Mouse (Mus musculus) left cerebral cortex, adult 2 months (tissue): ENCODE data around the gene Dis3l2. TPM values are rescaled to one million over a fixed set of nuclear protein-coding genes. Genes with fewer than 3 reads are reported as not detected.

Experiments used
- DNase-seq, 2 experiments: peaks; one replicate each; pipeline ENCODE4 v3.0.0; 2021 to 2022; ENCODE audit warnings: low spot score in 2 of 2, mixed read lengths in 1 of 2; ENCODE audit errors: extremely low spot score in 1 of 2
- H3K27ac ChIP-seq: fragments of 200-600 bp; 2 replicates; pipeline ENCODE4 v1.8.1; 2022
- H3K4me3 ChIP-seq: fragments of 200-600 bp; 2 replicates; pipeline ENCODE4 v1.8.1; 2022
- CTCF ChIP-seq: fragments of 200-600 bp; IDR thresholded peaks from 2 replicates; pipeline ENCODE4 v1.8.1; 2022; ENCODE audit warnings: antibody characterized with exemption, mild to moderate bottlenecking, moderate library complexity
- intact Hi-C: fragments of 180-260 bp; cut with DNase I; formaldehyde crosslinking; loops from one replicate; pipeline ENCODE4 v1.15.1; 2025
- total RNA-seq, 2 experiments: library from RNA; stranded (reverse); gene quantifications; 2 replicates each; pipeline ENCODE4 v1.2.3; 2021

Dis3l2 gene
- total RNA-seq, 2 experiments from 2014 or later: 25.5 to 29.0 TPM

DNA sequence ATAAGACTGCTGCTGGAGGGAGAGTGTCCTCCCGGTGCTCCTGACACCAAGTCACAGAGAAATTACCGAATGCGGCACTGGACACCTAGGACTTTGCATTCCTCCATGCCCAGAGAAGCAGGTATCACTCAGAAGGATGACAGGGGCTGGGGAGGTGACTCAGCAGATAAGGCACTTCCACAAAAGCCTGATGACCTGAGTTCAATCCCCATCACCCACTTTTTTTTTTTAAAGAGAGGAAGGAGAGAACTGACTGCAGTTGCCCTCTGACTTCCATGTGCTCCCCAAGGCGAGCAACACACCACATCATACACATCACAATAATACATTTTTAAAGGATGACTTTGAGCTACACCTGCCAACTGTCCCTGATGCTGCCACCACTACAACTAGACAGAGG lies 353.5 kb downstream of the Dis3l2 start:
- intact Hi-C loops: no loop called here
- no peak for TF ChIP-seq CTCF
- no peak overlapping the region for H3K4me3 ChIP-seq
- DNase-seq: no peak
- no peak overlapping the region for H3K27ac ChIP-seq

DNA sequence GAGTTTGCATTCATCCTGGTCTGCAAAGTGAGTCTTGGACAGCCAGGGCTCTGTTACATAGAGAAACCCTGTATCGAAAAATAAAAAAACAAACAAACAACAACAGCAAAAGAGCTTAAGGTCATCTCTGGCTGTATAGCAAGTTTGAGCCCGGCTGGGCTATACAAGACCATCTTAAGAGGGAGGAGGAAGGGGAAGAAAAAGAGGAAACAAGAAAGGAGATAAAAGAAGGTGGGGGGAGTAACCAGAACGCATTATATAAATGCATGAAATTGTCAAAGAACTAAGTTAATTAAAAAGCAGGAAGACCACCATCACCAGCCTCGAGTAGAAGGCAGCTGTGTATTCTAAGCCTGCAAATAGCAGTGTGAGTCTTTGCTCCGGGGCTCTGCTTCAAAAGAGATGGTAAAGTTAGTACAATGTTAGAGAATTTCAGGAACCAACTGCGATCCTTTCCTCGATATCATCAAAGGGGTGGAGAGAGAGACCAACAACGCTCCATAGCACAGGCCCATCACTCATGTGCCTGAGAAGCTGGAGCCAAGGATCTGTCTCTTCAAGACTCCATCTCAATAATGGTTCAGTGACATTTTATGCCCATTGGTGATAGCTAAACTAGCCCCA lies 355.5 kb downstream of the Dis3l2 start:
- TF ChIP-seq CTCF: no peak

DNA sequence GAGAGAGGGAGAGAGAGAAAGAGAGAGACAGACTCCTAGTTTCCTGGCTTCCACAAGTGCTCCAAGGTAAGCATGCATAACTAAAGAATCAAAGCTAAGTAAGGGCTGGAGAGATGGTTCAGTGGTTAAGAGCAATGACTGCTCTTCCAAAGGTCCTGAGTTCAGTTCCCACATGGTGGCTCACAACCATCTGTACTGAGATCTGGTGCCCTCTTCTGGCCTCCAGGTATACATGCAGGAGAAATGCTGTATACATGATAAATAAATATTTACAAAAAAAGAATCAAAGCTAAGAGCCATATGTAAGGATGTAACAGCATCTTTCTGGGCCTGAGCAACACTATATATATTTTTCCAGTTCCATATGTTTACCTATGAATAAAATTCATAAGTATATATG lies 357.3 kb downstream of the Dis3l2 start:
- no peak; the same call in 1 of the 2 replicates for TF ChIP-seq CTCF
- intact Hi-C loops: no loop called here
- DNase-seq: no peak
- Histone ChIP-seq H3K27ac (no peak overlapping the region), H3K4me3 (no peak overlapping the region)

More for the DNA sequence above, 355.5 kb downstream of the Dis3l2 start:
- intact Hi-C loops: no loop called here
- H3K4me3 ChIP-seq: no peak overlapping the region
- no peak for DNase-seq
- no peak overlapping the region for H3K27ac ChIP-seq

DNA sequence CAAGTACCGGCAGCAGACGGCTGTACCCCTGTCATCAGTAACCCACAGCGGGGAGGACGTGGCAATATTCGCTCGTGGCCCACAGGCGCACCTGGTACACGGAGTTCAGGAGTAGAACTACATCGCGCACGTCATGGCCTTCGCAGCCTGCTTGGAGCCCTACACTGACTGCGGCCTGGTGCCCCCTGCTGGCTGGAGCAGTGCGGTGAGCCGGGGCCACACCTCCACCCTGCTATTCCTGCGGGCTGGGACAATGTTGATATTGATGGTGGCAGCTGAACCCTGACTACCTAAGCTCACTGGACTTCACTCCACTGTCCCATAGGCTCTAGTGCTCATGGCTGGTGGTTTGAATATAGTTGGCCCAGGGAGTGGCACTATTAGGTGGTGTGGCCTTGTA lies 367.1 kb downstream of the Dis3l2 start:
- DNase-seq: no peak
- intact Hi-C loops: no loop called here
- Histone ChIP-seq H3K4me3 (no peak overlapping the region), H3K27ac (no peak overlapping the region)
- TF ChIP-seq CTCF: peak; percentile 46

DNA sequence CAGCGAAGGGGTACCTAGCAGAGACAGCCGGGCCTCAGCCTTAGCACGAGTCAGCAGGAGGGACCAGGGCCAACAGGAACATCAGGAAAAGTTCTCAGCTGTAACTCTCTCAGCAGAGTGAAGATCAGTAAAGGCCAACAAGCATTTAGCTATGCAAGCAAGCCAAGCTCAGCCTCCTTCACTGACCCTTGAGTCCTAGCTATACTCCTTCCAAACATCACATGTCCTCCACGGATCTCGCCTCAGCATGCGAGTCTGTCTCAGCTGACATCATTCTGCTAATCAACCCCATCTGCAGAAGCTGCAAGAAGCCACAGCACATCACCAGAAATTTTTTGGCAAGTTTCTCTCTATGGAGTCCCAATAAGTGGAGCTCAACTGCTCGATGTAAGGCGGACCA lies 370.2 kb downstream of the Dis3l2 start:
- intact Hi-C loops: no loop called here
- no peak for DNase-seq
- TF ChIP-seq CTCF: no peak
- Histone ChIP-seq H3K4me3 (no peak overlapping the region), H3K27ac (no peak overlapping the region)

DNA sequence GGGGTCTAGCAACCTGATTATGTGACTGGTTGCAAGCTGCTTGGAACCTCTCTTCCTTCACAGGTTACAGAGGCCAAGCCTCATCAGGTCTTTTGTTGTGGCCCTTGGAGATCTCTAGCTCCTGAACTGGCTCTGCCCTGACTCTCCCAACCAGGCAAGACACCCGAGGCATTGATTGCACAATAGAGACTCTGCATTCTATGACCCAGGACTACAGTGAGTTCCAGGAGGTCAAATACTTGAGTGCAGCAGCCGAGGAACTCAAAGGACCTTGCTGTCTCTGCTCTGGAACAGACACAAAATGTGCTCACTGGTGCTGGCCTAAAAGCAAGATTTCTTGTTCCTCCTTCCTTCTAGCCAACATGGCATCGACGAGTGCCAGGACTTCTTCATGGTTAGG lies 382.6 kb downstream of the Dis3l2 start:
- no peak for TF ChIP-seq CTCF
- no peak for DNase-seq
- intact Hi-C loops: no loop called here
- H3K27ac ChIP-seq: no peak overlapping the region
- H3K4me3 ChIP-seq: no peak overlapping the region

DNA sequence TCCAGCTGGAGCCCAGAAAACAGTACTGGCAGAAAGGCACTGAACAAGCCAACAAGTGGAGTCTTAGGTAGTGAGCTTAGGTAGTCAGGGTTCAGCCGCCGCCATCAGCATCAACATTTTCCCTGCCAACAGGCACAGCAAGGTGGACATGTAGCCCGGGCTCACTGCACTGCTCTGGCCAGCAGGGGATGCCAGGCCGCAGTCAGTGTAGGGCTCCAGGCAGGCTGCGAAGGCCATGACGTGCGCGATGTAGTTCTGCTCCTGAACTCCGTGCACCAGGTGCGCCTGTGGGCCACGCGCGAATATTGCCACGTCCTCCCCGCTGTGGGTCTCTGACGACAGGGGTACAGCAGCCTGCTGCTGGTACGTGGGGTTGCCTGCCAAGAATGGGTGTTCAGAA lies 383.4 kb downstream of the Dis3l2 start:
- no peak; the same call in 1 of the 2 replicates for TF ChIP-seq CTCF
- no peak overlapping the region for H3K27ac ChIP-seq
- intact Hi-C loops: no loop called here
- no peak for DNase-seq
- H3K4me3 ChIP-seq: no peak overlapping the region

DNA sequence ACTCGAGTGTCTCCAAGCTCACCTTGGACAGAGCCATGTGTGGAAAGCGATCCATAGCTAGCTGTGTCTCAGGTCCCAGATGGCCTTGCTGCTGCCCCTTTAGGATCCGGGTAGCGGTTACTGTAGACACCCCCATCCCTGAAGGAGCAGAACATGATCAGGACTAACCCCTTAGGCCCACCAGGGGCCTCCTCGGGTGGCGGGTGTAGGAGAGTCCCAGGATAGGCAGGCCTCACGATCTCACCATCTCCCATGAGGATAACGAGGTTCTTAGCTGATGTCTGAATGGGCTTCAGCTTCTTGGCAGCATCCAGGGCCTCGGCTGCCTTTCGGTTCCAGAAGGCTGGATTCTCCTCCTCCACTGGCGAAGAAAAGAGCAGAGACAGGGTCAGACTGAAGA lies 385.6 kb downstream of the Dis3l2 start:
- DNase-seq: no peak
- intact Hi-C loops: no loop called here
- TF ChIP-seq CTCF: no peak

DNA sequence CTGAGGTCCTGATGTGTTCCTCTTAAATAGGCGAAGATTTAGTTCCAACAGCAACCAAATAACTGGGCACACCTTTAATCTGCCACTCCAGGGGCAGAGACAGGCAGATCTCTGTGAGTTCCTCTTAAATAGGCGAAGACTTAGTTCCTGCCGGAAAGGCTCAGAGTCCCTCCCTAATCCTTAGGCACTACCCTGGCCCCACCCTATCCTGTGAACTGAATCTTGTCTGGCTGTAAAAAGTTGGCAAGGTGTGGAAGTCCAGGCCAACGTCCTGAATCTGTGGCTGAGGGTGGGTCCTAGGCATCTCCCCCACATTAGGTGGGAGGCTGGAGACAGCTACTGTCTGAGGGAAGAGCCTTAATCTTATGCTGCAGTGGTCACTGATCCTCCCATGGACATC lies 386.2 kb downstream of the Dis3l2 start, which contains the start of gene Alppl2:
Gene Alppl2, minus strand, starts transcription at position 101 of the 400 bp plus-strand sequence.
- intact Hi-C loops: no loop called here
- Histone ChIP-seq H3K27ac (no peak within 1 kb of the TSS), H3K4me3 (no peak within 1 kb of the TSS)
- no peak for TF ChIP-seq CTCF
- DNase-seq: no peak

More for the DNA sequence above, 385.6 kb downstream of the Dis3l2 start:
- H3K4me3 ChIP-seq: no peak overlapping the region
- H3K27ac ChIP-seq: no peak overlapping the region

DNA sequence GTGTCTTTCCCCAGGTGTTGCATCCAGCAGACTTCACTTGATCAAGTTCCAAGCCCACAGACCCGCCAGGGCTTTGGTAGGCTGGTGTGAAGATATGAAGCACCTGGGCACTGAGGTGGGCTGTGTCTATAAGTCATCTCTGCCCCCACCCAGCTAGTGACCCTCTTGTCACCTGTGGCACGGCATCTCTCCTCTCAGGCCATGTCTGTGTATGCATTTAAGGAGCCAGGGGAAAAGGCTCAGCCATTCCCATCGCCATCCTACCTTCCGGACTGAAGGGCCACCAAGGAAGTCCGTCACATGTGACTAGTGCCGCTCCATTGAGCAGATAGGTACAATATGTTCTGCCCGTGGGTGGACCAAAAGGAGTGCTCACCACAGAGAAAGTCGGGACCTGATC lies 392.0 kb downstream of the Dis3l2 start:
- H3K4me3 ChIP-seq: no peak overlapping the region
- intact Hi-C loops: no loop called here
- DNase-seq: no peak
- no peak overlapping the region for H3K27ac ChIP-seq
- no peak for TF ChIP-seq CTCF

DNA sequence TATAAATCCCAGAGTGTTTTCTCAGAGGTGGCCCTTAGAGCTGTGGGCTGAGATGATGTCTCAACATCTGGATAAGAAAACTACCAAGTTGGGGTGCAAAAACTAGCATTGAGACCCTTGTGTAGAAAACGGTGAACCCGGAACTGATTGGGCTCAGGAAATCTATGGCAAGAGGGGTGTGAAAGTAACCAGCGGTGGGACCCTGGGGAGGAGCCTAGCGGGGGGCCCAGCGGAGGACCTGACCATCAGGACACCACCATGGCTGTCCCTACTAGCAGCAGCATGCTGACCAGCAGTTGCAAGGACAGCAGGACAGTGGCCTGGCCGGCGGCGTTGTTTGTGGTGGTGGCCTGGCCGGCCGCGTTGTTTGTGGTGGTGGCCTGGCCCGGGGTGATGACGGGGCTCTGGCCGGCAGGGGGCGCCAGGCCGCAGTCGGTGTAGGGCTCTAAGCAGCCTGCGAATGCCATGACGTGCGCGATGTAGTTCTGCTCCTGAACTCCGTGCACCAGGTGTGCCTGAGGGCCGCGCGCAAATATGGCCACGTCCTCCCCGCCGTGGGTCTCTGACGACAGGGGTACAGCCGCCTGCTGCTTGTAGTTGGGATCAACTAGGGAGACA lies 394.9 kb downstream of the Dis3l2 start:
- H3K4me3 ChIP-seq: no peak overlapping the region
- no peak overlapping the region for H3K27ac ChIP-seq
- peak; percentile 71 for TF ChIP-seq CTCF
- peak; percentile 18 to 49 for DNase-seq
- intact Hi-C loops: loop anchor here (1.0 kb wide), 1 partner anchor 87 kb away; no protein-coding TSS in a partner anchor

Other genes starting within 250 kb of the Dis3l2 start
- gene Ptma, start 177.1 kb upstream of the Dis3l2 start, total RNA-seq: 100 to 1,000 TPM; 353 to 363 TPM
- gene Pde6d, start 121.2 kb upstream of the Dis3l2 start, total RNA-seq: 10 to 100 TPM; 43.7 to 50.3 TPM
- 10 to 100 TPM; 24.5 TPM for gene Cops7b, start 120.9 kb upstream of the Dis3l2 start, total RNA-seq
- gene Nppc, start 33.2 kb upstream of the Dis3l2 start, total RNA-seq: 10 to 100 TPM in 1 of 2 experiments, 1 to 10 TPM in 1; 8.6 to 10.5 TPM